Mouse (Mus musculus) cerebellum, postnatal 25 days (tissue): ENCODE data around the gene Pbxip1.
"Not testable (repeated sequence)": the region's sequence is repeated elsewhere in the genome, so short reads cannot be mapped to it uniquely, and the experiment has no call there.

Source experiments
- DNase-seq, 2 experiments: peaks; one replicate each; pipeline ENCODE4 v3.0.0; 2021; ENCODE audit warnings: mixed read lengths in 2 of 2

The Pbxip1 gene

GRCm38 (mm10) chr3:89409701-89410100 lies 26.8 kb upstream of the Pbxip1 start:
- DNase-seq = no peak

- DNase-seq = no peak
Measured at GRCm38 (mm10) chr3:89410864-89411263, 25.6 kb upstream of the Pbxip1 start.

GRCm38 (mm10) chr3:89411490-89412393 lies 24.8 kb upstream of the Pbxip1 start, which contains the start of gene Flad1:
Gene Flad1, minus strand, starts transcription at chr3:89411870.
- DNase-seq = peak; percentile 97 to 100

GRCm38 (mm10) chr3:89416158-89416557 lies 20.3 kb upstream of the Pbxip1 start:
- no peak for DNase-seq

- DNase-seq = no peak
Measured at GRCm38 (mm10) chr3:89417131-89417530, 19.4 kb upstream of the Pbxip1 start.

GRCm38 (mm10) chr3:89417840-89418169 lies 18.7 kb upstream of the Pbxip1 start:
- DNase-seq = no peak

GRCm38 (mm10) chr3:89418170-89418860 lies 18.2 kb upstream of the Pbxip1 start, which contains the start of the genes Cks1b and Shc1:
Gene Cks1b, minus strand, starts transcription at chr3:89418383.
Gene Shc1, plus strand, starts transcription at chr3:89418443.
- peak; percentile 82 to 89 for DNase-seq

- peak; percentile 34 to 63 for DNase-seq
Measured at GRCm38 (mm10) chr3:89418861-89419250, 17.6 kb upstream of the Pbxip1 start.

- DNase-seq = peak in 1 of 2 experiments; percentile 20
Measured at GRCm38 (mm10) chr3:89419571-89419970, 16.9 kb upstream of the Pbxip1 start.

GRCm38 (mm10) chr3:89419981-89420380 lies 16.5 kb upstream of the Pbxip1 start:
- no peak for DNase-seq

GRCm38 (mm10) chr3:89420421-89420820 lies 16.1 kb upstream of the Pbxip1 start:
- no peak for DNase-seq

- peak; percentile 56 to 73 for DNase-seq
Measured at GRCm38 (mm10) chr3:89421002-89421774, 15.3 kb upstream of the Pbxip1 start.

GRCm38 (mm10) chr3:89421810-89422473 lies 14.6 kb upstream of the Pbxip1 start:
- peak in 1 of 2 experiments; percentile 26 for DNase-seq

- DNase-seq = no peak
Measured at GRCm38 (mm10) chr3:89422556-89423205, 13.8 kb upstream of the Pbxip1 start.

- DNase-seq = no peak
Measured at GRCm38 (mm10) chr3:89424416-89425140, 11.9 kb upstream of the Pbxip1 start.

GRCm38 (mm10) chr3:89425141-89425525 lies 11.4 kb upstream of the Pbxip1 start:
- no peak for DNase-seq

- no peak for DNase-seq
Measured at GRCm38 (mm10) chr3:89425876-89426275, 10.6 kb upstream of the Pbxip1 start.

GRCm38 (mm10) chr3:89429021-89429420 lies 7.5 kb upstream of the Pbxip1 start:
- DNase-seq = not testable (repeated sequence)

- DNase-seq = peak; percentile 92 to 95
Measured at GRCm38 (mm10) chr3:89430171-89431159, 6.0 kb upstream of the Pbxip1 start, which contains the start of gene Pygo2. Gene Pygo2, plus strand, starts transcription at chr3:89430214.

GRCm38 (mm10) chr3:89432606-89433005 lies 3.9 kb upstream of the Pbxip1 start:
- no peak for DNase-seq
